Mouse (Mus musculus): Measurements from ENCODE around the gene Nacc1. TPM values are rescaled to one million over a fixed set of nuclear protein-coding genes. Genes with fewer than 3 reads are reported as not detected.

Gene Nacc1
- total and polyA plus RNA-seq, 3 experiments = 42.5 to 106 TPM; not detected in 1

DNA sequence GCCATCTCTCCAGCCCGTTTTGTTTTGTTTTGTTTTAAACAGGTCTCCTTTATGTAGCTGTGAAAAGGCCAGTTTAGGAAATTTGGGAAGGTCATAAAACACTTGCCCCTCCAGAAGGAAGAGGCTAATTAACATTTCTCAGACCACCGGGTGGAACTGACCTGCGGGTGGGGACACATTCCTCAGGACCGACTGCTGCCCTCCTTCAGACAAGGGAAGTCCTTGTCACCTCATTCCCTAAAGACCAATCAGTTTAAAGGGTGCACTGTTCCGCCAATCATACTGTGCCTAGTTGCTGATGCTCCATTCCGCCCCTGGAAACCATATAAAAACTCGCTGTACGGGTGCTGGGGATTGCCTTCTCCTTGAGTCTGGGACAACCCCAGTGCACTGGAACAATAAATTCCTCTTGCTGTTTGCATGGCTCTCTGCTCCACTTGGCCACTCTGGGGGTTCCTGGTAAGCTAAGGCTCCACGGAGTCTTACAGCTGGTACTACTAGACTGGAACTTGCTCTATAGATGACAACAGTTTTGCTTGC is 34.5 kb downstream of the Nacc1 start:
- Histone ChIP-seq H3K4me3 (ENCODE audit: control insufficient read depth in 1 of 2, insufficient read depth in 1 of 2, low read depth in 2 of 2, low read length in 2 of 2) (no peak overlapping the region), H3K4me1 (ENCODE audit: control insufficient read depth in 1 of 2, insufficient read depth in 2 of 2, low read length in 2 of 2) (peaks cover 5 to 22% of the 10 kb centered on the region in 2 experiments), H3K27ac (ENCODE audit: control insufficient read depth, low read depth, low read length) (no peak overlapping the region), H3K9me3 (replicated peaks; ENCODE audit: insufficient read depth, low read length) (no peaks in the 10 kb centered on the region), H3K36me3 (ENCODE audit: control insufficient read depth in 1 of 2, insufficient read depth in 2 of 2, low read length in 2 of 2) (peaks cover 0 to 19% of the 10 kb centered on the region in 2 experiments; a peak in 2 of 4 replicates), H3K79me2 (ENCODE audit: control insufficient read depth, insufficient read depth, low read length, poor library complexity) (peaks cover 1% of the 10 kb centered on the region; the same call in 1 of the 2 replicates), H3K9ac (ENCODE audit: control insufficient read depth, low read depth, low read length, poor library complexity, severe bottlenecking) (no peak overlapping the region), H3K27me3 (ENCODE audit: control insufficient read depth in 1 of 2, insufficient read depth in 2 of 2, low read length in 2 of 2) (no peaks in the 10 kb centered on the region)
- TF ChIP-seq CTCF (IDR thresholded peaks at IDR 0.05 in 2 of 3, conservative IDR thresholded peaks at IDR 0.05 in 1 of 3; ENCODE audit: control insufficient read depth in 1 of 3, insufficient read depth in 1 of 3, low read depth in 2 of 3, low read length in 3 of 3, poor library complexity in 1 of 3, severe bottlenecking in 1 of 3) (no peak), NRF1 (IDR thresholded peaks at IDR 0.05; ENCODE audit: insufficient read depth, low read depth, low read length, poor library complexity, severe bottlenecking) (no peak), MYC (IDR thresholded peaks at IDR 0.05; ENCODE audit: low read depth, low read length) (no peak), CHD1 (IDR thresholded peaks at IDR 0.05; ENCODE audit: low read depth, low read length) (no peak), KAT2A (conservative IDR thresholded peaks at IDR 0.05; ENCODE audit: low read depth, low read length) (no peak), ETS1 (IDR thresholded peaks at IDR 0.05; ENCODE audit: low read depth, low read length) (no peak), ELF1 (IDR thresholded peaks at IDR 0.05; ENCODE audit: low read depth, low read length) (no peak)
- no peak for DNase-seq (ENCODE audit: low read depth, low spot score)

DNA sequence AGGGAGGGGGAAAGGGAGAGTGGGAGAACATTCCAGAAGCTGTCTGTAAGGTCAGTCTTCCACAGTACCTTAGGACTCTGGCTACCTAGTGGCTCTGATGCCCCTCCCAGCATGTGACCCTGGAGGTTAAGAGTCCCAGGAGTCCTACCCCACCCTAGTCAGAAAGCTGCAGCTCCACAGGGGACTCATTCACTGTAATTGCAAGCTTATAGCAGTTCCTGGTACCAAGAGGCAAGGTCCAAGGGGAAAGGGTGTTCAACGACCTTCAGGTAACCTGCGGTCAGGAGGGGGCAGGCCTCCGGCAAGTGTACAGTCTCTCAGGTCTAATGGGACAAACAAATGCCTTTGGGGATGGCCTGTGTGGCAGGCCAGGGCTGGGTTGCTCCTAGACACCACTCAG is 37.4 kb downstream of the Nacc1 start:
- Histone ChIP-seq H3K27ac (ENCODE audit: control insufficient read depth, low read depth, low read length) (no peak overlapping the region), H3K9me3 (replicated peaks; ENCODE audit: insufficient read depth, low read length) (no peaks in the 10 kb centered on the region), H3K4me1 (ENCODE audit: control insufficient read depth in 1 of 2, insufficient read depth in 2 of 2, low read length in 2 of 2) (peaks cover 0 to 7% of the 10 kb centered on the region in 2 experiments; a peak in 1 of 4 replicates), H3K4me3 (ENCODE audit: control insufficient read depth in 1 of 2, insufficient read depth in 1 of 2, low read depth in 2 of 2, low read length in 2 of 2) (no peak overlapping the region), H3K79me2 (ENCODE audit: control insufficient read depth, insufficient read depth, low read length, poor library complexity) (no peaks in the 10 kb centered on the region), H3K27me3 (ENCODE audit: control insufficient read depth in 1 of 2, insufficient read depth in 2 of 2, low read length in 2 of 2) (no peaks in the 10 kb centered on the region), H3K9ac (ENCODE audit: control insufficient read depth, low read depth, low read length, poor library complexity, severe bottlenecking) (no peak overlapping the region), H3K36me3 (ENCODE audit: control insufficient read depth in 1 of 2, insufficient read depth in 2 of 2, low read length in 2 of 2) (peaks cover 0 to 2% of the 10 kb centered on the region in 2 experiments; a peak in 1 of 4 replicates)
- no peak for DNase-seq (ENCODE audit: low read depth, low spot score)
- TF ChIP-seq GABPA (IDR thresholded peaks at IDR 0.05; ENCODE audit: low read depth, low read length) (no peak), KAT2A (conservative IDR thresholded peaks at IDR 0.05; ENCODE audit: low read depth, low read length) (no peak), MXI1 (IDR thresholded peaks at IDR 0.05; ENCODE audit: low read depth, low read length) (no peak), CHD2 (IDR thresholded peaks at IDR 0.05; ENCODE audit: low read length) (no peak), ZC3H11A (IDR thresholded peaks at IDR 0.05; ENCODE audit: low read depth, low read length) (no peak), SIN3A (IDR thresholded peaks at IDR 0.05; ENCODE audit: low read length) (no peak), UBTF (IDR thresholded peaks at IDR 0.05; ENCODE audit: borderline replicate concordance, insufficient read depth, low read depth, low read length) (no peak), ZNF384 (IDR thresholded peaks at IDR 0.05; ENCODE audit: low read depth, low read length) (no peak), MAZ (IDR thresholded peaks at IDR 0.05; ENCODE audit: low read depth, low read length) (no peak), CHD1 (IDR thresholded peaks at IDR 0.05; ENCODE audit: low read depth, low read length) (no peak), JUND (IDR thresholded peaks at IDR 0.05; ENCODE audit: low read depth, low read length) (no peak), CTCF (IDR thresholded peaks at IDR 0.05 in 2 of 3, conservative IDR thresholded peaks at IDR 0.05 in 1 of 3; ENCODE audit: control insufficient read depth in 1 of 3, insufficient read depth in 1 of 3, low read depth in 2 of 3, low read length in 3 of 3, poor library complexity in 1 of 3, severe bottlenecking in 1 of 3) (no peak)
